11 mouse cellular contexts compared by ENCODE assay signal in genomic region chr1:118935518-118935917, GRCm38 (mm10).
DNase-seq lines count a peak whose midpoint lies in the region; ATAC-seq and TF ChIP-seq lines count a peak whose summit lies in the region.
"Had no signal": no experiment of that assay in that cellular context is flagged by ENCODE, and none has a peak within 500 bp of the region (broad histone marks: within the 10 kb centered on the region; RNA-seq: fewer than 3 reads in every experiment).

No protein-coding gene starts in this region.

- no peaks in the 10 kb centered on the region for H3K27me3 ChIP-seq in heart, embryonic 13.5 days (replicated peaks)
- 0 out of 2 replicates have a peak, but pooled peaks cover 6% of the 10 kb centered on the region for H3K27me3 ChIP-seq in lung, embryonic 14.5 days (ENCODE audit: insufficient read depth, low read length)
- no peaks in the 10 kb centered on the region for H3K27me3 ChIP-seq in embryonic facial prominence, embryonic 13.5 days
- no peaks in the 10 kb centered on the region for H3K27me3 ChIP-seq in limb, embryonic 14.5 days (ENCODE audit: control insufficient read depth, insufficient read depth, low read length)
- H3K27me3 ChIP-seq: CH12.LX; neural tube, embryonic 15.5 days had no signal

- DNase-seq in heart, adult 8-10 months (ENCODE audit: low spot score) = no peak
- no peak for DNase-seq in lung, embryonic 14.5 days
- DNase-seq in lung, postnatal 36 days = no peak
- DNase-seq in limb, embryonic 14.5 days (ENCODE audit: low spot score) = peak; percentile 55
- no peak for DNase-seq in gastrocnemius, adult 18-20 months (ENCODE audit: low spot score)
- DNase-seq: gastrocnemius, postnatal 10 days; right cerebral cortex, postnatal 4 days had no signal

- H3K4me1 ChIP-seq in heart, embryonic 13.5 days = peaks cover 47% of the 10 kb centered on the region
- peaks cover 2% of the 10 kb centered on the region; the same call in 1 of the 2 replicates for H3K4me1 ChIP-seq in lung, embryonic 14.5 days (ENCODE audit: insufficient read depth)
- peaks cover 58% of the 10 kb centered on the region for H3K4me1 ChIP-seq in embryonic facial prominence, embryonic 13.5 days
- peaks cover 42% of the 10 kb centered on the region for H3K4me1 ChIP-seq in limb, embryonic 14.5 days (ENCODE audit: control insufficient read depth, insufficient read depth, low read length)

- no peaks in the 10 kb centered on the region for H3K9me3 ChIP-seq in heart, embryonic 13.5 days
- no peaks in the 10 kb centered on the region for H3K9me3 ChIP-seq in lung, embryonic 14.5 days (ENCODE audit: low read depth, low read length)
- no peaks in the 10 kb centered on the region for H3K9me3 ChIP-seq in embryonic facial prominence, embryonic 13.5 days
- no peaks in the 10 kb centered on the region for H3K9me3 ChIP-seq in limb, embryonic 14.5 days (ENCODE audit: control insufficient read depth, low read length)
- H3K9me3 ChIP-seq: neural tube, embryonic 15.5 days had no signal

- H3K9ac ChIP-seq in heart, embryonic 13.5 days = no peak overlapping the region
- H3K9ac ChIP-seq in lung, embryonic 14.5 days = no peak overlapping the region
- H3K9ac ChIP-seq in embryonic facial prominence, embryonic 13.5 days = no peak overlapping the region
- peak overlapping the region; percentile 34; the same call in 1 of the 2 replicates for H3K9ac ChIP-seq in limb, embryonic 14.5 days (ENCODE audit: low read depth, low read length, severe bottlenecking)
- H3K9ac ChIP-seq: neural tube, embryonic 15.5 days had no signal

- peak overlapping the region; percentile 81 for H3K27ac ChIP-seq in heart, embryonic 13.5 days (replicated peaks)
- peak overlapping the region; percentile 21; the same call in 1 of the 2 replicates for H3K27ac ChIP-seq in lung, embryonic 14.5 days (ENCODE audit: low read depth)
- peak overlapping the region; percentile 74 for H3K27ac ChIP-seq in embryonic facial prominence, embryonic 13.5 days
- H3K27ac ChIP-seq in limb, embryonic 14.5 days (replicated peaks; ENCODE audit: low read depth, low read length) = peak overlapping the region; percentile 58
- H3K27ac ChIP-seq: neural tube, embryonic 15.5 days had no signal

- TF ChIP-seq CTCF in lung, embryonic 14.5 days (IDR thresholded peaks at IDR 0.05; ENCODE audit: low read depth) = no peak

- 53% methylated on average over 6 of the region's 6 CpGs for WGBS in heart, embryonic 13.5 days
- WGBS in lung, embryonic 14.5 days = 46% methylated on average over 6 of the region's 6 CpGs
- 29% methylated on average over 6 of the region's 6 CpGs for WGBS in embryonic facial prominence, embryonic 13.5 days
- WGBS in limb, embryonic 14.5 days = 25% methylated on average over 6 of the region's 6 CpGs

- ATAC-seq in heart, embryonic 13.5 days (ENCODE audit: extremely low read depth, insufficient number of reproducible peaks, low FRiP score, low TSS enrichment) = no peak
- no peak for ATAC-seq in lung, embryonic 14.5 days (ENCODE audit: insufficient read depth)
- no peak for ATAC-seq in embryonic facial prominence, embryonic 13.5 days (ENCODE audit: insufficient number of reproducible peaks, insufficient read depth, low FRiP score, low TSS enrichment, low read depth)
- ATAC-seq in limb, embryonic 14.5 days (ENCODE audit: low FRiP score, low read depth) = no peak

- no peaks in the 10 kb centered on the region for H3K36me3 ChIP-seq in heart, embryonic 13.5 days
- no peaks in the 10 kb centered on the region for H3K36me3 ChIP-seq in lung, embryonic 14.5 days (ENCODE audit: insufficient read depth)
- H3K36me3 ChIP-seq in embryonic facial prominence, embryonic 13.5 days = peaks cover 15% of the 10 kb centered on the region; the same call in 1 of the 2 replicates
- no peaks in the 10 kb centered on the region; the same call in 1 of the 2 replicates for H3K36me3 ChIP-seq in limb, embryonic 14.5 days (ENCODE audit: control insufficient read depth, insufficient read depth, low read length)
- H3K36me3 ChIP-seq: neural tube, embryonic 15.5 days had no signal

- TF ChIP-seq POLR2A in limb, embryonic 14.5 days (IDR thresholded peaks at IDR 0.05; ENCODE audit: borderline replicate concordance, extremely low read depth, insufficient read depth, insufficient read length) = no peak

- no peak overlapping the region for H3K4me3 ChIP-seq in heart, embryonic 13.5 days
- no peak overlapping the region for H3K4me3 ChIP-seq in lung, embryonic 14.5 days (ENCODE audit: low read depth, low read length)
- no peak overlapping the region for H3K4me3 ChIP-seq in embryonic facial prominence, embryonic 13.5 days
- no peak overlapping the region for H3K4me3 ChIP-seq in limb, embryonic 14.5 days (replicated peaks; ENCODE audit: low read length)
- H3K4me3 ChIP-seq: neural tube, embryonic 15.5 days had no signal

- H3K4me2 ChIP-seq in heart, embryonic 13.5 days = no peak overlapping the region
- no peak overlapping the region for H3K4me2 ChIP-seq in lung, embryonic 14.5 days
- 0 out of 2 replicates have a peak overlapping the region, but pooled peaks have one; percentile 1 for H3K4me2 ChIP-seq in embryonic facial prominence, embryonic 13.5 days
- no peak overlapping the region for H3K4me2 ChIP-seq in limb, embryonic 14.5 days (replicated peaks; ENCODE audit: low read depth, low read length, severe bottlenecking)
- H3K4me2 ChIP-seq: neural tube, embryonic 15.5 days had no signal

Comparison
In these comparisons a context has a peak if more than half of its experiments do, and no peak if none do; other contexts are left out.
1. H3K27ac ChIP-seq: peak in every context shown above with its lines; median percentile 81 in heart, embryonic 13.5 days; 74 in embryonic facial prominence, embryonic 13.5 days; 58 in limb, embryonic 14.5 days; 21 in lung, embryonic 14.5 days.